Mouse (Mus musculus): ENCODE results near the gene Dnaic1. TPM values are rescaled to one million over a fixed set of nuclear protein-coding genes. Genes with fewer than 3 reads are reported as not detected.

Dnaic1 gene
- polyA plus RNA-seq, 1 experiment from 2014 or later = 0.91 TPM

DNA sequence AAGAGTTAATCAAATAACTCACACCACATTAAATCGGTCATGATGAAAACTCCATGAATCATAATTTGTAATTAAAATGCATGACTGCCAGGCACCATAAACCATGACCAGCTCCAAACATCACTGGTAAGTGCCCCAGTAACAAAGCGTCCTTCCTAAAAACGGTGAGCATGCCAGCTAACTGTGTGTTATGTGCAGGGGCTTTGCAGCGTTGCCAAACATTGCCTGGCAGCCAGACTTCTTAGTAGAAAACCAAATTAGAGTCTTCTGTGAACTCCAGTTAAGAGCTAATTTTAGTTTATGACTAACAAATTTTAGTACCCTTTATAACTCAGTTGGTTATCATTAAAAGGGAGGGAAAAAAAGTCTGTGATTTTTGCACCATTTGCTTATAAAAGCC, 3.9 kb downstream of the Dnaic1 start:
- Histone ChIP-seq H3K27ac (no peak overlapping the region), H3K27me3 (peaks cover 10% of the 10 kb centered on the region; the same call in 1 of the 2 replicates), H3K36me3 (no peaks in the 10 kb centered on the region), H3K4me3 (no peak overlapping the region), H3K4me1 (peaks cover 12% of the 10 kb centered on the region), H3K9me3 (no peaks in the 10 kb centered on the region), H3K9ac (no peak overlapping the region), H3K4me2 (replicated peaks) (no peak overlapping the region)
- 70% methylated on average over 4 of the region's 4 CpGs for WGBS
- ATAC-seq (ENCODE audit: insufficient number of reproducible peaks, insufficient read depth, low FRiP score, low TSS enrichment) = no peak

DNA sequence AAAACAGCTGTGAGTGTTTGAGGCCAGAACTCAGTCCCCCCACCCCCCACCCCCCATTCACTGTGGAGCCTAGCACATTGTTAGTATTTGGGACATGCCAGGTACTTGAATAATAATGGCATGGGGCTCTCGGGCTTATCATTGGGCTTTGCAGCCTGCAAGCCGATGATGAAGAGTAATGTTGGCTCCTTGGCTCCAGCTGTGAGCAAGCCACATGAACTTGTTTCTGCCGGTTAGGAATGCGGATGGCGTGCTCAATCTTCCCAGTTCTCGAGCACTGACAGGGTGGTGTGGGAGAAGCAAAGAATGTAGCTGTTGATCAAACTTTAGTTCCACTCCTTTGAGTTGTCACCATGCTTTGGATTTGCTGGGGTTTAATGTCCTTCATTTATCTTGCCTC, 6.3 kb downstream of the Dnaic1 start:
- 45% methylated on average over 6 of the region's 6 CpGs for WGBS
- Histone ChIP-seq H3K27ac (no peak overlapping the region), H3K9ac (no peak overlapping the region), H3K27me3 (0 out of 2 replicates have a peak, but pooled peaks cover 5% of the 10 kb centered on the region), H3K36me3 (no peaks in the 10 kb centered on the region), H3K9me3 (no peaks in the 10 kb centered on the region), H3K4me2 (replicated peaks) (no peak overlapping the region), H3K4me1 (peaks cover 7% of the 10 kb centered on the region), H3K4me3 (no peak overlapping the region)
- no peak for ATAC-seq (ENCODE audit: insufficient number of reproducible peaks, insufficient read depth, low FRiP score, low TSS enrichment)

DNA sequence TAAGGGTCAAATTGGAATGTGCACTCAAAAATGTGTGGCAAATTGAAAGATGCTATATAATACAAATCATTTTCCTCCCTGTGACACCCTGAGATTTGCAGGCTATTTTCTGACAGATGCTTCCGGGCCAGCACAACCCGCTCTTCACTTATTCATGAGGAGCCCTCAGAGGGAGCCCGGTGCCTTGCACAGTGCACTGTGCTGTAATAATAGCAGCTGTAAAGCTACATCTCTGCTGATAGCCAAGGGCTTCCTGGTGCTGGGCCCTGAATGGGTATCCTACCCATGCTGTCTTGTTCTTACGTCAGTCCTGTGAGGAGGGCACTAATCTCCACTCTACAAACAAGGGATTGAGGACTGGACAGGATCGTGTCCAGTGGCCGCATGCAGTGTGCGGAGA, 13.8 kb downstream of the Dnaic1 start:
- no peak overlapping the region for H3K27ac ChIP-seq
- H3K9me3 ChIP-seq = no peaks in the 10 kb centered on the region
- no peaks in the 10 kb centered on the region for H3K36me3 ChIP-seq
- H3K9ac ChIP-seq = no peak overlapping the region
- 77% methylated on average over 7 of the region's 7 CpGs for WGBS
- no peak overlapping the region for H3K4me2 ChIP-seq (replicated peaks)
- H3K27me3 ChIP-seq = 0 out of 2 replicates have a peak, but pooled peaks cover 2% of the 10 kb centered on the region
- H3K4me1 ChIP-seq = no peaks in the 10 kb centered on the region
- H3K4me3 ChIP-seq = no peak overlapping the region
- no peak for ATAC-seq (ENCODE audit: insufficient number of reproducible peaks, insufficient read depth, low FRiP score, low TSS enrichment)

- Histone ChIP-seq H3K9me3 (no peaks in the 10 kb centered on the region), H3K4me1 (no peaks in the 10 kb centered on the region), H3K9ac (no peak overlapping the region), H3K4me3 (no peak overlapping the region), H3K27me3 (no peaks in the 10 kb centered on the region; the same call in 1 of the 2 replicates), H3K36me3 (no peaks in the 10 kb centered on the region), H3K27ac (no peak overlapping the region), H3K4me2 (replicated peaks) (no peak overlapping the region)
- 48% methylated on average over 4 of the region's 4 CpGs for WGBS
- no peak for ATAC-seq (ENCODE audit: insufficient number of reproducible peaks, insufficient read depth, low FRiP score, low TSS enrichment)
Measured at GRCm38 (mm10) chr4:41602818-41603217, 33.2 kb downstream of the Dnaic1 start.

DNA sequence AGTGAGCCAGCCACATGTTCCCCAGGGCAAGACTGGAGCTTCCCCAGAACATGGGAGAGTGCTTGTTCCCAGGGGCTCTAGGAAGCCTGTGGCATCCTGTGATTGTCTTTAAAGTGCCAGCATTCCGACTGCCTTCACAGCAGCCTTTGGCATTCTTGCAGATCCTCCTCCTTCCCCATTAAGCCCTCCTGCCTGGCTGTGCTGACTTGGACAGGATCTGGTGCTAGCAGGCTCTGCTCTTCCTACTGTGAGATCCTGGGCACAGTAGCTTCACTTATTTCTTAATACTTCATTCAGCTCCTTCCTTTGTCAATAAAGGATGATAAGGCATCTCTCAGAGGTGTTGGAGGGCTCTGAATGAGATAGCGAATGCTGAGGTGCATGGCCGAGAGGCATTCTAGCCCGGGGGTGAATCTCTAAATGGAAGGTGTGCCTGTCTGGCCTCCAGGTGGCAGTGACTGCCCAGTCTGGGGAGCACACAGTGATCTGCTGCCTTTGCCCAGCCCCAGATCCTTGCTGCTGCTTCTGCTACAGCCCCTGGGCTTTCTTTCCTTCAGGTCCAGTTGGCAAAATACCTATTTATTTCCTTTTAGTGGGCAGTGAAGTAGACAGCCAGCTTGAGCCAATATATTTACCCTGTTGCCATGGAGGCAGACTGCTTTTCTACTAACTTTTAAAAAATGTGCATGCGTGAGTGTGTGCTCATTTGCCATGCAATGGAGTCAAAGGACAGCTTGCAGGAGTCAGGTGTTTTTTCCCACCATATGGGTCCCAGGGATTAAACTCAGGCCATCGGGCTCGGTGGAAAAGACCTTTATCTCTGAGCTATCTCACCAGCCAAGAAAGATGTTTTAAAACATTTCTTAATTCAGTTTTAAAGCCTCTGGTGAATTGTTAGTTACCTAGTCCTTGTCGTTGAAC, 35.2 kb downstream of the Dnaic1 start:
- no peaks in the 10 kb centered on the region; the same call in 1 of the 2 replicates for H3K27me3 ChIP-seq
- no peaks in the 10 kb centered on the region for H3K36me3 ChIP-seq
- ATAC-seq (ENCODE audit: insufficient number of reproducible peaks, insufficient read depth, low FRiP score, low TSS enrichment) = no peak
- no peak overlapping the region for H3K4me2 ChIP-seq (replicated peaks)
- H3K27ac ChIP-seq = no peak overlapping the region
- no peak overlapping the region for H3K9ac ChIP-seq
- H3K9me3 ChIP-seq = no peaks in the 10 kb centered on the region
- 46% methylated on average over 8 of the region's 8 CpGs for WGBS
- no peaks in the 10 kb centered on the region for H3K4me1 ChIP-seq
- H3K4me3 ChIP-seq = no peak overlapping the region

DNA sequence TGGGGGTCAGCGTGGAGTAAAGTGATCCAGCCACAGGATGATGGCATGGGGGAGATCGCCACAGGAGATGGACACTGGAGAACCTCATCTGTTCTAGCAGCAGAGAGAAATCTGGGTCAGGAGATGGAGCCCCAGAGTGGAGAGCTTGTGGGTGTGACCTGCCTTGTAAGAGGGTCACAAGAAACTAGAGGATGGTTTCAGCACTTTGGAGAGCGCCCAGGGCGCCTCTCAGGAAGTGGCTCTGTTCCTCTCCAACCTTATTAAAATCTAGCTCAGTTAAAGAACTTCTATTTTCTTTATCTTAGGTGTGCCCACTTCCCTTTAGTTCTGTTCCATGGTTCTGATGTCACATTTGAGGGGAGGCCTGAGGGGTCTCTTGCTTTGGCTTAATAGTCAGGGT, 37.2 kb downstream of the Dnaic1 start:
- 36% methylated on average over 4 of the region's 4 CpGs for WGBS
- H3K4me3 ChIP-seq = no peak overlapping the region
- H3K9ac ChIP-seq = no peak overlapping the region
- no peak overlapping the region for H3K4me2 ChIP-seq (replicated peaks)
- no peaks in the 10 kb centered on the region; the same call in 1 of the 2 replicates for H3K27me3 ChIP-seq
- ATAC-seq (ENCODE audit: insufficient number of reproducible peaks, insufficient read depth, low FRiP score, low TSS enrichment) = no peak
- no peak overlapping the region for H3K27ac ChIP-seq
- no peaks in the 10 kb centered on the region for H3K4me1 ChIP-seq
- H3K9me3 ChIP-seq = no peaks in the 10 kb centered on the region
- no peaks in the 10 kb centered on the region for H3K36me3 ChIP-seq

DNA sequence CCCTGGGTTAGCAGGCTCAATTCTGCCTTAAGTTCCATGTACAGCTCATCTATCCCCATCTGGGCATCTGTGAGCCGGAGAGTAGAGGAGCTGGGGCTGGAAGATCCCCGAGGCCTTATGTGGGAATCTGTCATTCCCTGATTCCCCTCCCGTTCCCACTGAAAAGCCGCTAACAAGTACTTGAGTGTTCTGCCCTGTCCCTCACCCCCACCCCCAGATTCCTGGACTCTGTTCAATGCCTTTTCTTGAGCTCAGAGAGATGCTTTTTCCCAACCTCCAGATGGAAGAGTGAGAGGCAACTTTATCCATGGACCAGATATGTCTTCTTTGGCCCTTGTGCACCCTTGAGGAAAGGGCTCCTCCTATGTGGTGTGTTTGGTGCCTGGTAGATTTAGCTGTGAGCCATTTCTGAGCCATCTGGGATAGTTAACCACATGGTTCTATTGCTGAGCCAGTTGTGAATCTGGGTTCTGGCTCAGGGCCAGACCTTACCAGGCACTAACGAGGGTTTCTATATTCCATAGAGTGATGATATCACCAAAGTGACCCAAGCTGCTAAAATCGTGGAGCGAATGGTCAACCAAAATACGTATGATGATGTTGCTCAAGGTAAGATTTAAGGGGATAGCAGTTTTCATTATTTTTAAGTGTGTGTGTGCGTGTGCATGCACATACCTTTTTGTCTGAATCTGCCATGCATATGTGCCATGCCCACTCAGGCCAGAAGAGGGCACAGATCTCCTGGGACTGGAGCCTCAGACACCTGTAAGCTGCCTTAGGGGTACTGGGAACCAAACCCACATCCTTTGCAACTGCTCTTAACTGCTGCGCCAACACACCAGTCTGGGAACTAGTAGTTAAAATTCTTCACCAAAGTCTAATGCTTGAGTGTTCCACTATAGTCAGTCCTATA, 40.4 kb downstream of the Dnaic1 start:
- 78% methylated on average over 10 of the region's 10 CpGs for WGBS
- Histone ChIP-seq H3K27ac (no peak overlapping the region), H3K36me3 (no peaks in the 10 kb centered on the region), H3K9ac (no peak overlapping the region), H3K4me1 (no peaks in the 10 kb centered on the region), H3K9me3 (no peaks in the 10 kb centered on the region), H3K4me3 (no peak overlapping the region), H3K27me3 (no peaks in the 10 kb centered on the region), H3K4me2 (replicated peaks) (no peak overlapping the region)
- no peak for ATAC-seq (ENCODE audit: insufficient number of reproducible peaks, insufficient read depth, low FRiP score, low TSS enrichment)

- no peak overlapping the region for H3K9ac ChIP-seq
- no peaks in the 10 kb centered on the region for H3K9me3 ChIP-seq
- 35% methylated on average over 6 of the region's 6 CpGs for WGBS
- H3K4me1 ChIP-seq = no peaks in the 10 kb centered on the region
- H3K27me3 ChIP-seq = no peaks in the 10 kb centered on the region
- no peak for ATAC-seq (ENCODE audit: insufficient number of reproducible peaks, insufficient read depth, low FRiP score, low TSS enrichment)
- no peaks in the 10 kb centered on the region for H3K36me3 ChIP-seq
- H3K4me3 ChIP-seq = no peak overlapping the region
- H3K27ac ChIP-seq = no peak overlapping the region
- no peak overlapping the region for H3K4me2 ChIP-seq (replicated peaks)
Measured at GRCm38 (mm10) chr4:41610594-41610980, 41.0 kb downstream of the Dnaic1 start.

GRCm38 (mm10) chr4:41612166-41612565, 42.6 kb downstream of the Dnaic1 start:
- Histone ChIP-seq H3K27me3 (no peaks in the 10 kb centered on the region), H3K4me2 (replicated peaks) (no peak overlapping the region)

GRCm38 (mm10) chr4:41614156-41614555, 44.6 kb downstream of the Dnaic1 start:
- Histone ChIP-seq H3K36me3 (no peaks in the 10 kb centered on the region), H3K9me3 (no peaks in the 10 kb centered on the region), H3K27me3 (0 out of 2 replicates have a peak, but pooled peaks cover 4% of the 10 kb centered on the region), H3K9ac (no peak overlapping the region), H3K27ac (no peak overlapping the region), H3K4me1 (0 out of 2 replicates have a peak, but pooled peaks cover 3% of the 10 kb centered on the region), H3K4me2 (replicated peaks) (no peak overlapping the region), H3K4me3 (no peak overlapping the region)
- no peak for ATAC-seq (ENCODE audit: insufficient number of reproducible peaks, insufficient read depth, low FRiP score, low TSS enrichment)
- 9% methylated on average over 7 of the region's 7 CpGs for WGBS

More at GRCm38 (mm10) chr4:41612166-41612565, 42.6 kb downstream of the Dnaic1 start:
- no peaks in the 10 kb centered on the region for H3K4me1 ChIP-seq
- H3K9me3 ChIP-seq = no peaks in the 10 kb centered on the region
- WGBS = 55% methylated on average over 8 of the region's 8 CpGs
- no peak overlapping the region for H3K4me3 ChIP-seq
- H3K36me3 ChIP-seq = no peaks in the 10 kb centered on the region
- no peak overlapping the region for H3K9ac ChIP-seq
- H3K27ac ChIP-seq = no peak overlapping the region
- ATAC-seq (ENCODE audit: insufficient number of reproducible peaks, insufficient read depth, low FRiP score, low TSS enrichment) = no peak

GRCm38 (mm10) chr4:41615661-41616599, 46.4 kb downstream of the Dnaic1 start:
- ATAC-seq (ENCODE audit: insufficient number of reproducible peaks, insufficient read depth, low FRiP score, low TSS enrichment) = no peak
- H3K27me3 ChIP-seq = 0 out of 2 replicates have a peak, but pooled peaks cover 8% of the 10 kb centered on the region
- no peak overlapping the region for H3K27ac ChIP-seq

More at GRCm38 (mm10) chr4:41615661-41616599, 46.4 kb downstream of the Dnaic1 start:
- Histone ChIP-seq H3K4me2 (replicated peaks) (no peak overlapping the region), H3K9me3 (no peaks in the 10 kb centered on the region), H3K4me1 (0 out of 2 replicates have a peak, but pooled peaks cover 3% of the 10 kb centered on the region), H3K9ac (no peak overlapping the region), H3K4me3 (no peak overlapping the region), H3K36me3 (no peaks in the 10 kb centered on the region)
- 68% methylated on average over 9 of the region's 9 CpGs for WGBS

Measured in embryonic facial prominence, embryonic 12.5 days (tissue).